Mouse (Mus musculus) myocyte (in vitro differentiated cells): ENCODE measurements around the gene C4b. TPM values are rescaled to one million over a fixed set of nuclear protein-coding genes. Genes with fewer than 3 reads are reported as not detected.
"Not testable (repeated sequence)": the region's sequence is repeated elsewhere in the genome, so short reads cannot be mapped to it uniquely, and the experiment has no call there.

Experiments used
- H3K27me3 ChIP-seq: one replicate; pipeline ENCODE4 v1.6.1; 2011; ENCODE audit not compliant: control insufficient read depth, insufficient read depth, insufficient read length
- H3K36me3 ChIP-seq: one replicate; pipeline ENCODE4 v1.6.1; 2011; ENCODE audit not compliant: control insufficient read depth, insufficient read depth
- H3K4me2 ChIP-seq: one replicate; pipeline ENCODE4 v1.6.1; 2011; ENCODE audit warnings: low read depth, control low read depth
- H3K4me3 ChIP-seq: one replicate; pipeline ENCODE4 v1.5.1; 2011; ENCODE audit warnings: mild to moderate bottlenecking, control low read depth, moderate library complexity
- H3K79me2 ChIP-seq: one replicate; pipeline ENCODE4 v1.6.1; 2011; ENCODE audit not compliant: control insufficient read depth, insufficient read depth
- H3ac ChIP-seq: one replicate; pipeline ENCODE4 v1.6.1; 2011; ENCODE audit not compliant: control insufficient read depth, insufficient read length
- CEBPB ChIP-seq: IDR thresholded peaks from 2 replicates; pipeline ENCODE4 v1.6.1; 2011; ENCODE audit warnings: mild to moderate bottlenecking, moderate library complexity; ENCODE audit not compliant: poor library complexity, insufficient read depth, severe bottlenecking
- E2F4 ChIP-seq: IDR thresholded peaks from one replicate; pipeline ENCODE4 v1.6.1; 2011; ENCODE audit warnings: mild to moderate bottlenecking, control low read depth, moderate library complexity; ENCODE audit not compliant: insufficient read depth
- MAX ChIP-seq: IDR thresholded peaks from one replicate; pipeline ENCODE4 v1.6.1; 2011; ENCODE audit warnings: low read depth, mild to moderate bottlenecking, control low read depth
- MYOD1 ChIP-seq, 3 experiments: IDR thresholded peaks; one replicate each; pipeline ENCODE4 v1.6.1; 2011; ENCODE audit warnings: control low read depth in 2 of 3, low read depth in 2 of 3, mild to moderate bottlenecking in 2 of 3, moderate library complexity in 1 of 3; ENCODE audit not compliant: insufficient read length in 2 of 3, control insufficient read depth in 1 of 3
- MYOG ChIP-seq, 3 experiments: IDR thresholded peaks; one replicate each; pipeline ENCODE4 v1.6.1; 2011; ENCODE audit warnings: control low read depth in 2 of 3, low read depth in 2 of 3, mild to moderate bottlenecking in 2 of 3; ENCODE audit not compliant: insufficient read length in 2 of 3, control insufficient read depth in 1 of 3, insufficient read depth in 1 of 3
- POLR2A ChIP-seq: IDR thresholded peaks from one replicate; pipeline ENCODE4 v1.6.1; 2011; ENCODE audit warnings: low read depth, mild to moderate bottlenecking, control low read depth, moderate library complexity; ENCODE audit not compliant: insufficient read length
- POLR2AphosphoS2 ChIP-seq: IDR thresholded peaks from one replicate; pipeline ENCODE4 v1.6.1; 2011; ENCODE audit warnings: low read depth, control low read depth; ENCODE audit not compliant: insufficient read length
- REST ChIP-seq: IDR thresholded peaks from one replicate; pipeline ENCODE4 v1.6.1; 2011; ENCODE audit warnings: mild to moderate bottlenecking, control low read depth, moderate library complexity; ENCODE audit not compliant: insufficient read depth, insufficient read length
- SRF ChIP-seq: IDR thresholded peaks from one replicate; pipeline ENCODE4 v1.6.1; 2011; ENCODE audit warnings: low read depth; ENCODE audit not compliant: control insufficient read depth, insufficient read length
- TCF12 ChIP-seq: IDR thresholded peaks from one replicate; pipeline ENCODE4 v1.6.1; 2011; ENCODE audit warnings: mild to moderate bottlenecking, control low read depth; ENCODE audit not compliant: poor library complexity, insufficient read depth, severe bottlenecking
- TCF3 ChIP-seq: IDR thresholded peaks from one replicate; pipeline ENCODE4 v1.6.1; 2011; ENCODE audit warnings: low read depth, control low read depth; ENCODE audit not compliant: insufficient read length
- USF1 ChIP-seq: IDR thresholded peaks from one replicate; pipeline ENCODE4 v1.6.1; 2011; ENCODE audit warnings: low read depth, mild to moderate bottlenecking, control low read depth, moderate library complexity
- polyA plus RNA-seq: library from polyadenylated mRNA; unstranded; fragments of >200 nt; fragmentation: generic; extraction: Trizol; gene quantifications from one replicate; pipeline ENCODE4 v1.2.1, GENCODE M21; 2012; ENCODE audit warnings: missing spikeins

C4b gene
- polyA plus RNA-seq, 1 experiment = not detected

GRCm38 (mm10) chr17:34727887-34728286 is 15.8 kb downstream of the C4b start:
- Histone ChIP-seq H3ac (no peak overlapping the region), H3K27me3 (peaks cover 47% of the 10 kb centered on the region), H3K36me3 (no peaks in the 10 kb centered on the region), H3K79me2 (no peaks in the 10 kb centered on the region), H3K4me2 (no peak overlapping the region), H3K4me3 (no peak overlapping the region)
- TF ChIP-seq MYOD1 (IDR thresholded peaks at IDR 0.05; ENCODE audit: control insufficient read depth in 1 of 3, insufficient read length in 2 of 3, low read depth in 2 of 3) (no peak), TCF3 (no peak), SRF (no peak), TCF12 (no peak), MYOG (IDR thresholded peaks at IDR 0.05; ENCODE audit: control insufficient read depth in 1 of 3, insufficient read depth in 1 of 3, insufficient read length in 2 of 3, low read depth in 2 of 3) (no peak), REST (no peak), CEBPB (no peak), POLR2A (no peak), MAX (no peak), USF1 (no peak), E2F4 (no peak), POLR2AphosphoS2 (no peak)

- Histone ChIP-seq H3K4me2 (no peak overlapping the region), H3ac (no peak overlapping the region), H3K79me2 (no peaks in the 10 kb centered on the region), H3K4me3 (no peak overlapping the region), H3K36me3 (no peaks in the 10 kb centered on the region), H3K27me3 (peaks cover 12% of the 10 kb centered on the region)
- TF ChIP-seq REST = no peak
- no peak for TF ChIP-seq SRF
- TF ChIP-seq USF1 = no peak
- TF ChIP-seq TCF3 = no peak
- no peak for TF ChIP-seq E2F4
- TF ChIP-seq MYOG (IDR thresholded peaks at IDR 0.05; ENCODE audit: control insufficient read depth in 1 of 3, insufficient read depth in 1 of 3, insufficient read length in 2 of 3, low read depth in 2 of 3) = no peak
- no peak for TF ChIP-seq MAX
- no peak for TF ChIP-seq POLR2AphosphoS2
- no peak for TF ChIP-seq POLR2A
Observed at GRCm38 (mm10) chr17:34723066-34723465, 20.6 kb downstream of the C4b start.

DNA sequence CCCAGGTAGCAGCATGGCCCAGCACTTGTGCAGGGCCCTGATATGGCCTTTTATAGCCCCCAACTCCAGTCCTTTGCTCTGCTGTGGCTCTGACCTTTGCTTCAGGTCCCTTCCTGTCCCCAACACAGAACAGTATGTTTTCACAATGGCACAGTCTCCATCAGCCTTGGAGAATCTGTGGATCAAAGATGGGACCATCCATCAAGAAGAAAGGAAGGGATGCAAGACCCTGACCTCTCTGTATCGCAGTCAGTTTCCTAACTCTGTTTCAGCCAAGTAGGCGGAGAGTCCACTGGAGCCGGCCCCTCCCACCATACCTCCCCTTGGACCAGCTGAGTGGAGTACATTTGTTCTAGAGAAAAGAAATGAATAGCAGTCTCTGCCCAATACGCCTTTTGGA is 21.4 kb downstream of the C4b start:
- H3ac ChIP-seq, H3K79me2 ChIP-seq, H3K36me3 ChIP-seq, H3K4me2 ChIP-seq, H3K4me3 ChIP-seq, H3K27me3 ChIP-seq: not testable (repeated sequence)

GRCm38 (mm10) chr17:34719886-34720285 is 23.8 kb downstream of the C4b start:
- H3K27me3 ChIP-seq = not testable (repeated sequence)

GRCm38 (mm10) chr17:34717401-34717800 is 26.3 kb downstream of the C4b start:
- Histone ChIP-seq H3ac (no peak overlapping the region), H3K79me2 (no peaks in the 10 kb centered on the region), H3K27me3 (peaks cover 12% of the 10 kb centered on the region), H3K4me2 (no peak overlapping the region), H3K4me3 (no peak overlapping the region), H3K36me3 (no peaks in the 10 kb centered on the region)
- TF ChIP-seq E2F4 (no peak), POLR2A (no peak), MAX (no peak), TCF3 (no peak), SRF (no peak), REST (no peak), MYOD1 (IDR thresholded peaks at IDR 0.05; ENCODE audit: control insufficient read depth in 1 of 3, insufficient read length in 2 of 3, low read depth in 2 of 3) (no peak), MYOG (IDR thresholded peaks at IDR 0.05; ENCODE audit: control insufficient read depth in 1 of 3, insufficient read depth in 1 of 3, insufficient read length in 2 of 3, low read depth in 2 of 3) (no peak), USF1 (no peak), CEBPB (no peak), POLR2AphosphoS2 (no peak)

More at GRCm38 (mm10) chr17:34719886-34720285, 23.8 kb downstream of the C4b start:
- H3K79me2 ChIP-seq, H3K4me3 ChIP-seq, H3K36me3 ChIP-seq, H3ac ChIP-seq, H3K4me2 ChIP-seq: not testable (repeated sequence)

- H3K79me2 ChIP-seq = no peaks in the 10 kb centered on the region
- H3K4me2 ChIP-seq = no peak overlapping the region
- TF ChIP-seq USF1 (no peak), POLR2A (no peak), MYOG (IDR thresholded peaks at IDR 0.05; ENCODE audit: control insufficient read depth in 1 of 3, insufficient read depth in 1 of 3, insufficient read length in 2 of 3, low read depth in 2 of 3) (no peak), TCF12 (no peak), MYOD1 (IDR thresholded peaks at IDR 0.05; ENCODE audit: control insufficient read depth in 1 of 3, insufficient read length in 2 of 3, low read depth in 2 of 3) (no peak), TCF3 (no peak), SRF (no peak), POLR2AphosphoS2 (no peak), CEBPB (no peak), REST (no peak), MAX (no peak), E2F4 (no peak)
- H3K27me3 ChIP-seq = peaks cover 17% of the 10 kb centered on the region
- no peak overlapping the region for H3ac ChIP-seq
- H3K36me3 ChIP-seq = no peaks in the 10 kb centered on the region
- no peak overlapping the region for H3K4me3 ChIP-seq
Observed at GRCm38 (mm10) chr17:34716247-34716646, 27.4 kb downstream of the C4b start.

DNA sequence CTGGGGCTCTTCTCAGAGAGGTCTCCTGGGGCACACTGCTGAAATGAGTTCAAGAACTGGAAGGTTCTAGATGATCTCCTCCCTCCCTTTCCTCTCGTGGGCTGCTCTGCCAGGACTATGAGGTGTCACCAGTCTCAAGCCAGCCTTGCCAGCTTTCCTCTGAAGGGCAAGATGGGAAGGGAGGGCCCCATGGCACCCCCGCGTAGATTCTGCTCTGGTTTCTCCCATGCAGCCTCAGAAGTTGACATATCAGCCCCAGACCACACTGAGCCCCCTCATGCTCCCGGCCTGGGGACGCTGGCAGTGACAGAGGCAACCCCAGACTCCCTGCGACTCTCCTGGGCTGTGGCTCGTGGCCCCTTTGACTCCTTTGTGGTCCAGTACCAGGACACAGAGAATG is 28.2 kb downstream of the C4b start:
- H3K79me2 ChIP-seq, H3K4me2 ChIP-seq, H3K4me3 ChIP-seq, H3K36me3 ChIP-seq, H3ac ChIP-seq: not testable (repeated sequence)
- H3K27me3 ChIP-seq = peaks cover 17% of the 10 kb centered on the region

GRCm38 (mm10) chr17:34714908-34715445 is 28.7 kb downstream of the C4b start:
- not testable (repeated sequence) for H3ac ChIP-seq, H3K79me2 ChIP-seq, H3K4me2 ChIP-seq, H3K36me3 ChIP-seq, H3K4me3 ChIP-seq
- H3K27me3 ChIP-seq = peaks cover 17% of the 10 kb centered on the region
